8 mouse cellular contexts compared by ENCODE assay signal in genomic region chr11:18957097-18957804, GRCm38 (mm10).
DNase-seq lines count a peak whose midpoint lies in the region; ATAC-seq and TF ChIP-seq lines count a peak whose summit lies in the region.

No protein-coding gene starts in this region.

- ATAC-seq in forebrain, embryonic 11.5 days (replicated peaks; ENCODE audit: low FRiP score) = no peak
- peak; percentile 15; the same call in 1 of the 2 replicates for ATAC-seq in granulocyte monocyte progenitor cell, adult 5-6 weeks (replicated peaks; ENCODE audit: poor library complexity, severe bottlenecking)
- ATAC-seq in liver, embryonic 14.5 days (ENCODE audit: insufficient read depth) = 0 out of 2 replicates have a peak, but pooled peaks have one; percentile 26

- DNase-seq in forebrain, embryonic 10.5 days (ENCODE audit: extremely low spot score, low spot score) = no peak
- no peak for DNase-seq in forebrain, embryonic 11.5 days (ENCODE audit: low spot score)
- no peak for DNase-seq in liver, embryonic 14.5 days (ENCODE audit: low read depth in 3 of 3, low spot score in 3 of 3)
- no peak for DNase-seq in left cerebral cortex, postnatal 14 days (ENCODE audit: low spot score in 2 of 2)
- DNase-seq in right cerebral cortex, postnatal 25 days = no peak
- no peak for DNase-seq in testis, postnatal 10 days (ENCODE audit: low spot score)

- H3K27me3 ChIP-seq in forebrain, embryonic 10.5 days (ENCODE audit: poor library complexity, severe bottlenecking) = peaks cover 25% of the 10 kb centered on the region
- H3K27me3 ChIP-seq in forebrain, embryonic 11.5 days (ENCODE audit: control insufficient read depth, insufficient read depth, low read length) = no peaks in the 10 kb centered on the region
- H3K27me3 ChIP-seq in E14TG2a.4 (ENCODE audit: insufficient read depth, low read length) = peaks cover 4% of the 10 kb centered on the region; the same call in 1 of the 2 replicates
- H3K27me3 ChIP-seq in liver, embryonic 14.5 days (ENCODE audit: control insufficient read depth, insufficient read depth, low read length) = no peaks in the 10 kb centered on the region

- peak overlapping the region; percentile 31; the same call in 1 of the 2 replicates for H3K27ac ChIP-seq in forebrain, embryonic 10.5 days
- no peak overlapping the region for H3K27ac ChIP-seq in forebrain, embryonic 11.5 days (ENCODE audit: low read depth, low read length)
- no peak overlapping the region for H3K27ac ChIP-seq in liver, embryonic 14.5 days

- H3K4me3 ChIP-seq in forebrain, embryonic 10.5 days = no peak overlapping the region
- H3K4me3 ChIP-seq in forebrain, embryonic 11.5 days (ENCODE audit: low read depth, low read length) = no peak overlapping the region
- H3K4me3 ChIP-seq in E14TG2a.4 (replicated peaks; ENCODE audit: low read length) = peak overlapping the region; percentile 37; the same call in 1 of the 2 replicates
- H3K4me3 ChIP-seq in liver, embryonic 14.5 days (ENCODE audit: insufficient read depth in 1 of 2, low read depth in 2 of 2, low read length in 2 of 2) = no peak overlapping the region

- TF ChIP-seq EP300 in liver, embryonic 14.5 days (IDR thresholded peaks at IDR 0.05; ENCODE audit: low read depth) = no peak

- H3K36me3 ChIP-seq in forebrain, embryonic 10.5 days (replicated peaks) = no peaks in the 10 kb centered on the region
- H3K36me3 ChIP-seq in forebrain, embryonic 11.5 days (ENCODE audit: control insufficient read depth, insufficient read depth, low read length) = no peaks in the 10 kb centered on the region
- no peaks in the 10 kb centered on the region for H3K36me3 ChIP-seq in E14TG2a.4 (ENCODE audit: insufficient read depth, low read length)
- no peaks in the 10 kb centered on the region for H3K36me3 ChIP-seq in liver, embryonic 14.5 days (replicated peaks; ENCODE audit: control insufficient read depth, insufficient read depth, low read depth)

- H3K4me1 ChIP-seq in forebrain, embryonic 10.5 days = peaks cover 42% of the 10 kb centered on the region
- peaks cover 5% of the 10 kb centered on the region; the same call in 1 of the 2 replicates for H3K4me1 ChIP-seq in forebrain, embryonic 11.5 days (replicated peaks; ENCODE audit: control insufficient read depth, insufficient read depth, low read length)
- H3K4me1 ChIP-seq in E14TG2a.4 (replicated peaks; ENCODE audit: low read depth, low read length) = peaks cover 49% of the 10 kb centered on the region
- H3K4me1 ChIP-seq in liver, embryonic 14.5 days (replicated peaks; ENCODE audit: control insufficient read depth in 2 of 2, insufficient read depth in 2 of 2, low read length in 1 of 2) = peaks cover 0 to 12% of the 10 kb centered on the region in 2 experiments; a peak in 2 of 4 replicates

- H3K9me3 ChIP-seq in forebrain, embryonic 10.5 days = no peaks in the 10 kb centered on the region
- no peaks in the 10 kb centered on the region for H3K9me3 ChIP-seq in forebrain, embryonic 11.5 days (ENCODE audit: control insufficient read depth, low read length)
- H3K9me3 ChIP-seq in E14TG2a.4 (ENCODE audit: low read length) = no peaks in the 10 kb centered on the region
- H3K9me3 ChIP-seq in liver, embryonic 14.5 days (ENCODE audit: control insufficient read depth, low read length) = no peaks in the 10 kb centered on the region

- no peak overlapping the region for H3K4me2 ChIP-seq in forebrain, embryonic 11.5 days (ENCODE audit: low read depth, low read length, severe bottlenecking)
- peak overlapping the region; percentile 29; the same call in 1 of the 2 replicates for H3K4me2 ChIP-seq in liver, embryonic 14.5 days (ENCODE audit: low read depth)

- H3K9ac ChIP-seq in forebrain, embryonic 11.5 days (ENCODE audit: low read length) = no peak overlapping the region
- H3K9ac ChIP-seq in liver, embryonic 14.5 days (replicated peaks) = no peak overlapping the region

- WGBS in forebrain, embryonic 10.5 days = 50% methylated on average over 12 of the region's 12 CpGs
- WGBS in forebrain, embryonic 11.5 days = 42% methylated on average over 12 of the region's 12 CpGs
- WGBS in liver, embryonic 14.5 days (ENCODE audit: insufficient replicate concordance) = 5% methylated on average over 11 of the region's 12 CpGs

- intact Hi-C loops in left cerebral cortex, postnatal 14 days (cut with DNase I) = no loop called here

- no peak for TF ChIP-seq CTCF in E14TG2a.4 (conservative IDR thresholded peaks at IDR 0.05; ENCODE audit: low read length)
- TF ChIP-seq CTCF in liver, embryonic 14.5 days (IDR thresholded peaks at IDR 0.05; ENCODE audit: low read depth) = no peak
